Mouse (Mus musculus) cerebellum, postnatal 10 days (tissue): Measurements from ENCODE around the gene Rnase2a.
"Not testable (repeated sequence)": the region's sequence is repeated elsewhere in the genome, so short reads cannot be mapped to it uniquely, and the experiment has no call there.

Experiments used
- DNase-seq, 2 experiments: peaks; one replicate each; pipeline ENCODE4 v3.0.0; 2021; ENCODE audit warnings: mixed read lengths in 2 of 2

Gene Rnase2a

GRCm38 (mm10) chr14:51256041-51256440 is at the start of gene Rnase2a:
Gene Rnase2a, minus strand, starts transcription at chr14:51256112.
- DNase-seq, result no peak

- peak; percentile 89 to 90 for DNase-seq
Measured at GRCm38 (mm10) chr14:51291505-51291904, 35.6 kb upstream of the Rnase2a start.

GRCm38 (mm10) chr14:51278515-51278914 is 22.6 kb upstream of the Rnase2a start:
- DNase-seq, result not testable (repeated sequence)

GRCm38 (mm10) chr14:51268677-51269076 is 12.8 kb upstream of the Rnase2a start:
- no peak for DNase-seq

DNA sequence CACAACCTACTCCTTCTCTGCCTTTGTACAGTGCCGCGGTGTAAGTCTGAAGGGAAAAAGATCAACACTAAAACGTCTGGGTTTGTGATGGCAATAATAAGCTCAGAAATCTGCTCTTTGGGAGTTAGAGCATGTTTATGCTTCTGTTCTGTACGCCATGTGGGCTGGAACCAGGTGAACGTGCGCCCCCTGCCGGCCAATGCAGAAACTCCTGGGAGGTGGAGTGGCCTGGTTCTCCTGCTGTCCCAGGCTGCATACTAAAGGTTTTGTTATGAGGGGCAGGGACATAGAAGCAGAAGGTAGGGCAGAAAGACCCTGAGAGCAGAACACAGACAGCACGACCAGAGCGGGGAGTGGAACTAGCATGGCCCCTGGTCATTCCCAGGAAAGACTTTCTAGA is 10.2 kb upstream of the Rnase2a start:
- DNase-seq, result peak; percentile 87 to 89

DNA sequence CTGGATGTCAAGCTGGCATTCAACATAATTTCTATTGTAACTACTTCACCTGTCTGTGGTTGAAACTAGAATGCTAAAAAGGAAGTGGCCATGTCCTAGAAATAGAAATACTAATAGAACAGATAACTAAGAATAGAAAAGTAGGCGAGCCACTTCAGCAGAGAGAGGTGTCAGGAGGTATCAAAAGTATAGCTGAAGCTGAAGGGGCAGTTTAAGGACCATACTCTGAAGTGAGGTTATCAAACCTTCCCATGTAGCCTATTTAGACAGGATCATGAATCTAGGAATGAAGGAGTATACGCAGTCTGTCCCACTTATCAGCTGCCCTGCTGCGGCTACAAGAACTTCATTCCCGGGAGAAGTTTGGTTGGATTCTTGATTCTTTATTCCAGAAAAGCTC is 9.8 kb upstream of the Rnase2a start:
- DNase-seq, result no peak

- DNase-seq, result no peak
Measured at GRCm38 (mm10) chr14:51262397-51262796, 6.5 kb upstream of the Rnase2a start.

GRCm38 (mm10) chr14:51259741-51260140 is 3.8 kb upstream of the Rnase2a start:
- DNase-seq, result no peak

DNA sequence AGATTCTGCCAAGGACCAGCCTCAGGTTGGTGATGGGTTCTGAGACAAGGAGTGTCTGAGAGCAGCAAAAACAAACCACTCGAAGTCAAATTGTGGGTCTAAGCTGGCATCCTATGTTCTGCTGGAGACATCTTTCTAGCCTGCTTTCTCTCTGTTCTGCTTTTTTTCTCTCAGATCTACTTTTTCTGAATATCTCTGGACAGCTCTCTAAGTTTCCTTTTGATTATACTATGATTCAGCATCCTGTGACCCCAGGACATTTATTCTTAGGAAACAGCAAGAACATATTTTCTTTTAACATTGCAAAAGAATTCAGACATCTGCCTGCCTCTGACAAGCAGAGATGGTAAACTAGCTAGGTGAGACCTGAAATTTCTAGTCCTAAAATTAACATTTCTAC is 2.3 kb downstream of the Rnase2a start:
- DNase-seq, result no peak

GRCm38 (mm10) chr14:51252206-51252605 is 3.7 kb downstream of the Rnase2a start:
- not testable (repeated sequence) for DNase-seq

GRCm38 (mm10) chr14:51250348-51250747 is 5.6 kb downstream of the Rnase2a start:
- DNase-seq, result no peak

DNA sequence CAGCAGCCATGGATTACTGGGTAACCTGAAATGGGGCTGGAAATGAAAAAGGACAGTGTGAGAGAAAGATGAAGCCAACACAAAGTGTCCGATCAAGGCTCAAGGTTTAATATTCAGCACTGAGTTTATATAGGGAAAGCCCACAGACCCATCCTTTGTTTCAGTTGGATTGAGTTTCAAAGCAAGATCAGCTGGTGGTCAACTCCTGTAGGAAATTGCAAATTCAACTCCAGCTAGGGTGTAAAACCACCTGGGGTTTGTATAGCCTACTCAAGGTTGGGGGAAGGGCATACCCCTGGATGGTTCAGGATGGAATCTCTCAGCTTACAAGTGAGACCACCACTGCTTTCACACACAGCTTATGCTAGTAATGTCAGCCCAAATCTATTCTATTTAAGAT is 8.2 kb downstream of the Rnase2a start:
- DNase-seq, result no peak

DNA sequence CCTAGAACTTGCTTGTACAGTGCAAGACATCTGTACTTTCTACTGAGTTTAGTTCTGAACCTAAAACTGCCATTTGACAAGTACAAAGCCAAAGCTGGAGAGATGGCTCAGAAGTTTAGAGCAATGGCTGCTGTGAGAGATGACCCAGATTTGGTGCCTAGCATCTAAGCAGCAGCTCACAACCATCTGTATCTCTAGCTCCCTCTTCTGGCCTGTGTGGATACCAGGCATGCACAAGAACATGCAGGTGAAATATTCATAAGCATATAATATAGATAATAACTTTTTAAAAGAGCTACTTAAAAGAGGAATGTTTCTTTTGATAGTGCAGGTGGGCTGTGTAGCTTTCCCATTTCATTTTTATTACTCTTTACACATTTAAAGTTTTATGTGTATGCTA is 15.0 kb downstream of the Rnase2a start:
- peak; percentile 54 to 73 for DNase-seq

DNA sequence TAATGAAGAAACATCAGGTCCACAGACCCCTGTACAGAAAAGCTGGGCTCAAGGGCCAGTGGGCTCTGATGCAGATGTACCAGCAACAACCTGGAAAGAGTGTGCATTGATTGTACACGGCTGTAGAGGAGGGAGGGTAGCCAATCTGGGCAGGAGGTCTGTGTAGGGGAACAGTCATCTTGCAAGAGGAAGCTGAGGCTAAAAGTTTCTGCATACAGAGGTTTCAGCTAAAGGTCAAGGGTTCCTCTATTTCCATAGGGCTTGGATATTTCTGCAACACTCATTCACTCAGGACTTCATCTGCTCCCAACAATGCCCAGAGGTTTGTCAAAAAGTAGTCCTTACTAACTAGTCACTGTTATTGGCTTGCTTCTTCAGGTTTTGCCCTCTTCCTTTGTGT is 18.4 kb downstream of the Rnase2a start:
- not testable (repeated sequence) for DNase-seq

GRCm38 (mm10) chr14:51229657-51230056 is 26.3 kb downstream of the Rnase2a start:
- DNase-seq, result not testable (repeated sequence)

DNA sequence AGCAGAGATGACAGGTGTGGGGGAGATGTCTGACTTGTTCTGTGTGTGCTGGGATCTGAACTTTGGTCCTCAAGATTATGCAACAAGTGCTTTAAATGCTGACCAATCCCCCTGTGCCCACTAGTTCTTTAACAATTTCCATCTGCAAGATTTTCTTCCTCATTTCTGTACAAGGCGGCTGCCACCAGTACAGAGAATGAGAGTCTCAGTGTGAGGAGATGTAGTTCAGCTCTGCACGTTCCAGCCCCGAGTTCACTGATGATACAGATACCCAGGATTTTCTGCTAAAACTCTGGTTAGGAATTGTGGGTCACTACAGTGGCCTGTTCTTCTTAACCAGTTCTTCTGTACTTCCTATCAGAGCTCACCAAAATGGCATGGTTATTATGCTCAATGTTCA is 35.8 kb downstream of the Rnase2a start:
- DNase-seq, result not testable (repeated sequence)
